Mouse (Mus musculus) ES-Bruce4 (cell line): ENCODE measurements around the gene Fndc5. TPM values are rescaled to one million over a fixed set of nuclear protein-coding genes. Genes with fewer than 3 reads are reported as not detected.

Source experiments
- H3K27ac ChIP-seq: 2 replicates; pipeline ENCODE4 v1.5.1; 2012; ENCODE audit warnings: low read length, inconsistent platforms; ENCODE audit not compliant: insufficient read depth
- H3K27me3 ChIP-seq: 2 replicates; pipeline ENCODE4 v1.6.1; 2012; ENCODE audit warnings: mild to moderate bottlenecking, low read length, inconsistent platforms; ENCODE audit not compliant: control insufficient read depth, poor library complexity, insufficient read depth, severe bottlenecking
- H3K36me3 ChIP-seq: 2 replicates; pipeline ENCODE4 v1.6.1; 2012; ENCODE audit warnings: inconsistent platforms, mild to moderate bottlenecking, low read length, moderate library complexity; ENCODE audit not compliant: control insufficient read depth, poor library complexity, insufficient read depth, severe bottlenecking
- H3K4me1 ChIP-seq: one replicate; pipeline ENCODE4 v1.8.1; 2011; ENCODE audit warnings: low read length; ENCODE audit not compliant: control insufficient read depth, insufficient read depth
- H3K4me3 ChIP-seq: 2 replicates; pipeline ENCODE4 v1.5.1; 2011; ENCODE audit warnings: low read depth, mild to moderate bottlenecking, low read length
- H3K9ac ChIP-seq: 2 replicates; pipeline ENCODE4 v1.6.1; 2012; ENCODE audit warnings: low read depth, mild to moderate bottlenecking, inconsistent platforms; ENCODE audit not compliant: poor library complexity, severe bottlenecking
- H3K9me3 ChIP-seq: replicated peaks from 2 replicates; pipeline ENCODE4 v1.6.1; 2012; ENCODE audit warnings: mild to moderate bottlenecking, low read length, inconsistent platforms; ENCODE audit not compliant: control insufficient read depth, poor library complexity, insufficient read depth, severe bottlenecking
- CTCF ChIP-seq: IDR thresholded peaks from one replicate; pipeline ENCODE4 v1.8.1; 2011; ENCODE audit warnings: low read depth, low read length
- EP300 ChIP-seq: IDR thresholded peaks from 2 replicates; pipeline ENCODE4 v1.6.1; 2011; ENCODE audit warnings: low read depth, low read length; ENCODE audit not compliant: insufficient read depth
- POLR2A ChIP-seq: IDR thresholded peaks from one replicate; pipeline ENCODE4 v1.8.1; 2011; ENCODE audit warnings: low read length; ENCODE audit not compliant: insufficient read depth
- polyA plus RNA-seq: library from polyadenylated mRNA; stranded (reverse); fragments of >200 nt; gene quantifications from 2 replicates; pipeline ENCODE4 v1.2.4, GENCODE M21; 2011; ENCODE audit warnings: low read depth; ENCODE audit not compliant: missing spikeins, insufficient read depth, insufficient read length

The Fndc5 gene
- polyA plus RNA-seq, 1 experiment, result 2.7 TPM

DNA sequence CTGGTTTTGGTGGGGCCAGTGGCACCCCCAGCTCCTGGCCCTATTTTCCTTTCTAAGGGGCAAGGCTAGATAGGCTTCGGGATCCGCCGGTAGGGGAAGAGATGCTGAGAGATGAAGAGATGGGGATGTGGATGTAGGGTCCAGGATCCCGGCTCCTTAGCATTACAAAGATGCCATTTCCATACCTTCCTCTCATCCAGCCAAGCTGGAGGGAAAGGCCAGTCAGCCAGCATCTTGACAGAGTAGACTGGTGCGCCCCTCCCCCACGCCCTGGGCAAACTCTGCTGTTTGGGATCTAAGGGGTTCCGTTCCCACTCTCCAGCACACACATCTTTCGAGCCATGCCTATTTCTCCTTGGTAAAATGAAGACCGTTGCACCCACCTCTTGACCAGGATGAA, 30.7 kb upstream of the Fndc5 start:
- Histone ChIP-seq H3K9me3 (no peaks in the 10 kb centered on the region), H3K4me3 (peak overlapping the region; percentile 55; the same call in 1 of the 2 replicates), H3K36me3 (no peaks in the 10 kb centered on the region), H3K27ac (no peak overlapping the region), H3K4me1 (peaks cover 2% of the 10 kb centered on the region), H3K27me3 (no peaks in the 10 kb centered on the region), H3K9ac (peak overlapping the region; percentile 29)
- TF ChIP-seq EP300 (peak; percentile 7; the same call in 1 of the 2 replicates), CTCF (no peak)

DNA sequence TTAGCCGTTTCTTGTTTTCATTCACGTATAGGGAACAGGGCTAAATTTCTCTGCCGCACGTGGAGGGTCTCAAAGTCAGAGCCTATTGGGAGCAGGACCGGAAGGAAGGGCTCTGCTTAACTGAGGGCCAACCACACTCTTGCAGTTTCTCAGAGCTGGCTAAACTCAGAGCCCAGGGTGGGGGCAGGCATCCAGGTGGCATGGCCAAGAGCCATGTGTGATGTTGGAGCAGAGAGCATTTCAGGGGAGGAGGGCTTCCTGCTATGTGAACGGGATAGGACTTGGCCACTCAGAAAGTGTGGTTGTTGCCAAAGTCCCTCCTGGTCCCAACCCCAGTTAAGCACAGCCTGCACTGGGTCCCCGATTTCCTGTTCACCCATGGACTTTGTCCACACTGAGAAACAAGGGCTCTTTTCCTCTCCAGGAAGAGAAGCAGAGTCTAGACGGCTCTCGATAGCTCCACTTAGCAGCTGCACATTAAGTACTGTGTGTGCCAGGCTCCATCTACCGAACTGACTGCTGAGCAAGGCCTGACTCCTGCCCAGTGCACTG, 29.4 kb upstream of the Fndc5 start:
- Histone ChIP-seq H3K9me3 (no peaks in the 10 kb centered on the region), H3K36me3 (no peaks in the 10 kb centered on the region), H3K4me3 (no peak overlapping the region), H3K27ac (no peak overlapping the region), H3K27me3 (no peaks in the 10 kb centered on the region), H3K9ac (no peak overlapping the region), H3K4me1 (peaks cover 2% of the 10 kb centered on the region)
- TF ChIP-seq CTCF, result no peak
- TF ChIP-seq POLR2A, result no peak
- TF ChIP-seq EP300, result no peak

DNA sequence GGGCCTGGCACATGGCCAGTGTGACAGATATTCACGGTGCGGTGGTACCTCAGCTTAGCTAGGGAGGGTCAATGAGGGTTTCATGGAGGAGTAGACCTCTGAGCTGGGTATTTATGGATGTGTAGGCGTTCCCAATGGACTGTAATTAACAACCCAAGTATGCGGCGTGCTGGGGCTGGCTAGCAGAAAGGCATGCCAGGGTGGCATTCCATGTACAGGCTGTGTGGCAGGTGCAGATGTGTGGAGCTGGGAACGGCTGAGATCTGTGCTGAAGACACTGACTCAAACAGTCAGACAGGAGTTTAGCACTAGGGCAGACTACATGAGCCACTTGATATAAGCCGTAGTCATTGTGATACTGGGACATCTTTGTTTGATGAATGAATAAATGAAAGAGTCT, 28.2 kb upstream of the Fndc5 start:
- no peaks in the 10 kb centered on the region for H3K9me3 ChIP-seq
- no peak overlapping the region for H3K4me3 ChIP-seq
- TF ChIP-seq EP300 (no peak), CTCF (no peak), POLR2A (no peak)
- no peaks in the 10 kb centered on the region for H3K36me3 ChIP-seq
- no peaks in the 10 kb centered on the region for H3K27me3 ChIP-seq
- H3K9ac ChIP-seq, result no peak overlapping the region
- peaks cover 2% of the 10 kb centered on the region for H3K4me1 ChIP-seq
- no peak overlapping the region for H3K27ac ChIP-seq

DNA sequence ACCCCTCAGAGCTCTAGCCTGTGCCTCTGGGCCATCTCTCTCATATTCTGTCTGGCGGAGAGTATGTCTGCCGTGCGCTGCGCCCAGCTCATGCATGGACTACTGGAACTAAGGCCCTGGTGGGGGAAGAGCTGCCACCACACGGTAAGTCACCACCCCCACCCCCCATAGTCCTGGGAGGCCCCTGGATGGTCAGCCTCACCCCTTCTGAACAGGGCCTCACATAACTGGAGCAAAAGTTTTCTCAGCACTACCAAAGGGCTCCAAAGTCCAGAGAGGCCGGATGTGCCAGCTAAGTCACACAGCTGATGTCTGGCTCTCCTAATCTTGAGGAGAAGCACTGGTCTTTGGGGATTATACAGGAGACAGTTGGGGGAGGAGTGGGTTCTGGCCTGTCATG, 26.0 kb upstream of the Fndc5 start:
- H3K27ac ChIP-seq, result no peak overlapping the region
- H3K4me3 ChIP-seq, result no peak overlapping the region
- H3K36me3 ChIP-seq, result no peaks in the 10 kb centered on the region
- no peaks in the 10 kb centered on the region for H3K9me3 ChIP-seq
- no peak overlapping the region for H3K9ac ChIP-seq
- no peaks in the 10 kb centered on the region for H3K27me3 ChIP-seq
- no peak for TF ChIP-seq EP300
- TF ChIP-seq CTCF, result no peak
- TF ChIP-seq POLR2A, result no peak
- H3K4me1 ChIP-seq, result peaks cover 4% of the 10 kb centered on the region

DNA sequence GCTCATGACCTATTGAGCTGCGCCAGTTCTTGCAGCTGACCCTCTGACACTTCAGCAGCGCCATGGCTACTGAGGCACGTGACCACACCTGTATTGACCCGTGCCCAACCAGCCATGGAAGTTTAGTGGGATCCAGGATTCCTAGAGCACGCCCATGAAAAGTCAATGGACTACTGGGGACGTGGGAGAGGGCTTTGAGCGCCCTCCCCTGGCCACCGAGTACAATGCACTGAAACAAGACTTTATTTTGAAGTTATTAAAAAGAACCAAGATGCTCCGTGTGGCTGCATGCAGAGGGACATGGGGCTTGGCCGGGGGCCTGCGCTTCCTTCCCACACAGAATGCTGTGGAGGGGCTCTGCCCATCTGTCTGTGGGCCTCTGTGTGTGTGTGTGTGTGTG, 25.4 kb upstream of the Fndc5 start:
- Histone ChIP-seq H3K27ac (no peak overlapping the region), H3K4me3 (no peak overlapping the region), H3K27me3 (no peaks in the 10 kb centered on the region), H3K4me1 (peaks cover 4% of the 10 kb centered on the region), H3K36me3 (no peaks in the 10 kb centered on the region), H3K9ac (no peak overlapping the region), H3K9me3 (no peaks in the 10 kb centered on the region)
- TF ChIP-seq POLR2A (no peak), CTCF (peak; percentile 74), EP300 (no peak)

DNA sequence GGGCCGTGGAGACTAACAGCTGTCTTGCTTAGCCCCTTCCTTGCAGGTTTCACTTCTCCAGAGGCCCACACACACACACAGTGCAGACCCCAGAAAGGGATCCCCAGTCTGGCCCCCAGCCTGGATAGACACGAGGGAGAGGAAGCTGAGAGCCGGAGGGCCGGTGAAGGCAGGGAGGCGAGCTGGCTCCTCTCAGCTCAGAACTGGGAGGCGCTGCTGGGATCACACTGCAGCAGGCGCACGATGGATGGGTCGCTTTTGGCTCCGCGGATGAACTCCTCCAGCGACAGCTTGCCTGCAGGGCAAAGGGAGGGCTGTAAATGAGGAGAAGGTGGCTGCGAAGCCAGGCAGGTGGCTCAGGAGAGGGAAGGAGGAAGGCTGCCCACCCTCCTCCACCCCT, 24.6 kb upstream of the Fndc5 start:
- no peak overlapping the region for H3K9ac ChIP-seq
- no peaks in the 10 kb centered on the region for H3K27me3 ChIP-seq
- H3K36me3 ChIP-seq, result no peaks in the 10 kb centered on the region
- no peak overlapping the region for H3K4me3 ChIP-seq
- no peak overlapping the region for H3K27ac ChIP-seq
- TF ChIP-seq CTCF (no peak), POLR2A (no peak), EP300 (no peak)
- no peaks in the 10 kb centered on the region for H3K9me3 ChIP-seq
- H3K4me1 ChIP-seq, result peaks cover 2% of the 10 kb centered on the region
